Mouse (Mus musculus) heart, adult 2 months (tissue): Measurements from ENCODE around the gene Pla2g7.

ENCODE experiments used
- CTCF ChIP-seq: fragments of 200-600 bp; IDR thresholded peaks from 2 replicates; pipeline ENCODE4 v1.8.1; 2022; ENCODE audit warnings: antibody characterized with exemption, mild to moderate bottlenecking, moderate library complexity
- POLR2A ChIP-seq: fragments of 200-500 bp; IDR thresholded peaks from 2 replicates; pipeline ENCODE4 v1.6.1; 2011; ENCODE audit warnings: mild to moderate bottlenecking, low read depth, low read length, control low read depth; ENCODE audit not compliant: insufficient read depth

DNA sequence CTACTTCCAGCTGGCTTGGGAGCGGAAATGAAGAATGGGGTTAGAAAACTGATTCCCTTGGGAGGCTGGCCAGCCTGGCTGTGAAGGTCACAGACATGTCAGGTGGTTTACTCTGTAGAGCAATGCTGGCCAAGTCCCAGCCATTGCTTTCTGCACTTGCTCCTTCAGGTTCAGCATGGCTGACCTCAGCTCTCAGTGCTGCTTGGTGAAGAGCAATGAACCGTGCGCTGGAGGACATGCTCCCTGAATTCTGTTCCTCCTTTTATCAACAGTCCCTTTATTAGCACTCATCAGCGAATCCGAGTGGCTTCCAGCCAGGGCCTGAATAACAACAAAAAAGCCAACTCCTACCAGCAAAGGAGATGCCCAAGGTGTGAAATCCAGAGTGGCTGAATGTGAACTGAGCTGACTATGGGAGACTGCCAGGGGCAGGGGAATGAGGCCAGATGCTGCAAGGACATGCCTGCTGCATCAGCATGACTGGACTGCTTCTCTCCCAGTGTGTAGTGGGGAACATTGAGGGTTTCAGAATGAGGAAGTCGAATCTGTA lies 10.3 kb upstream of the Pla2g7 start:
- TF ChIP-seq CTCF, result no peak
- no peak for TF ChIP-seq POLR2A
